9 mouse cellular contexts compared by ENCODE assay signal in genomic region chr17:56460876-56461275, GRCm38 (mm10). TPM values are rescaled to one million over a fixed set of nuclear protein-coding genes. Genes with fewer than 3 reads are reported as not detected.
A peak's percentile ranks its signal among the peaks of the same experiment; 100 is the strongest.
DNase-seq lines count a peak whose midpoint lies in the region; ATAC-seq and TF ChIP-seq lines count a peak whose summit lies in the region.
"Had no signal": no experiment of that assay in that cellular context is flagged by ENCODE, and none has a peak within 500 bp of the region (broad histone marks: within the 10 kb centered on the region; RNA-seq: fewer than 3 reads in every experiment).

No protein-coding gene starts in this region.

- peaks cover 57% of the 10 kb centered on the region for H3K79me2 ChIP-seq in myocyte (ENCODE audit: control insufficient read depth, insufficient read depth)

- no peaks in the 10 kb centered on the region for H3K27me3 ChIP-seq in kidney, embryonic 15.5 days
- H3K27me3 ChIP-seq in embryonic facial prominence, embryonic 11.5 days (ENCODE audit: control insufficient read depth, insufficient read depth, low read length), result no peaks in the 10 kb centered on the region
- no peaks in the 10 kb centered on the region for H3K27me3 ChIP-seq in intestine, embryonic 14.5 days (replicated peaks; ENCODE audit: control insufficient read depth, insufficient read depth, low read length)
- no peaks in the 10 kb centered on the region for H3K27me3 ChIP-seq in myocyte (ENCODE audit: control insufficient read depth, insufficient read depth, insufficient read length)

- H3K27ac ChIP-seq in kidney, embryonic 15.5 days, result peak overlapping the region; percentile 98
- no peak overlapping the region; the same call in 1 of the 2 replicates for H3K27ac ChIP-seq in embryonic facial prominence, embryonic 11.5 days (replicated peaks; ENCODE audit: low read depth, low read length)
- H3K27ac ChIP-seq in intestine, embryonic 14.5 days (ENCODE audit: low read depth), result peak overlapping the region; percentile 86; the same call in 1 of the 2 replicates

- DNase-seq in kidney, postnatal 4 days, result no peak
- peak; percentile 34 for DNase-seq in embryonic facial prominence, embryonic 11.5 days (ENCODE audit: low spot score)
- no peak for DNase-seq in intestine, embryonic 14.5 days (ENCODE audit: low spot score)
- no peak for DNase-seq in left cerebral cortex, adult 18-20 months (ENCODE audit: low spot score in 2 of 2)
- no peak for DNase-seq in layer of hippocampus, adult 11-12 months (ENCODE audit: low spot score)
- DNase-seq in urinary bladder, postnatal 25 days (ENCODE audit: low spot score), result no peak
- DNase-seq: layer of hippocampus, postnatal 36 days had no signal

- ATAC-seq in kidney, embryonic 15.5 days (replicated peaks; ENCODE audit: low FRiP score), result no peak
- no peak for ATAC-seq in embryonic facial prominence, embryonic 11.5 days (replicated peaks; ENCODE audit: insufficient number of reproducible peaks, low FRiP score, low TSS enrichment, low read depth)
- no peak for ATAC-seq in intestine, embryonic 14.5 days (replicated peaks; ENCODE audit: low FRiP score, low TSS enrichment, low read depth)

- WGBS in kidney, embryonic 15.5 days, result 5% methylated on average over 6 of the region's 6 CpGs
- WGBS in embryonic facial prominence, embryonic 11.5 days, result 23% methylated on average over 6 of the region's 6 CpGs
- whole genome bisulfite sequencing in intestine, embryonic 14.5 days, result 13% methylated on average over 6 of the region's 6 CpGs

- no peaks in the 10 kb centered on the region for H3K9me3 ChIP-seq in kidney, embryonic 15.5 days (replicated peaks)
- H3K9me3 ChIP-seq in embryonic facial prominence, embryonic 11.5 days (replicated peaks; ENCODE audit: control insufficient read depth, low read length), result no peaks in the 10 kb centered on the region
- no peaks in the 10 kb centered on the region for H3K9me3 ChIP-seq in intestine, embryonic 14.5 days (ENCODE audit: control insufficient read depth, low read length)

- peaks cover 69% of the 10 kb centered on the region for H3K4me1 ChIP-seq in kidney, embryonic 15.5 days
- peaks cover 9% of the 10 kb centered on the region for H3K4me1 ChIP-seq in embryonic facial prominence, embryonic 11.5 days (ENCODE audit: control insufficient read depth, insufficient read depth, low read length)
- H3K4me1 ChIP-seq in intestine, embryonic 14.5 days (replicated peaks; ENCODE audit: control insufficient read depth, insufficient read depth, low read length), result peaks cover 33% of the 10 kb centered on the region

- peak overlapping the region; percentile 93 for H3K4me2 ChIP-seq in kidney, embryonic 15.5 days
- peak overlapping the region; percentile 87 for H3K4me2 ChIP-seq in embryonic facial prominence, embryonic 11.5 days (ENCODE audit: low read depth, low read length)
- peak overlapping the region; percentile 77 for H3K4me2 ChIP-seq in intestine, embryonic 14.5 days (ENCODE audit: low read length)
- H3K4me2 ChIP-seq in myocyte (ENCODE audit: low read depth), result peak overlapping the region; percentile 73

- peak overlapping the region; percentile 83 for H3K9ac ChIP-seq in kidney, embryonic 15.5 days
- peak overlapping the region; percentile 84 for H3K9ac ChIP-seq in embryonic facial prominence, embryonic 11.5 days (replicated peaks; ENCODE audit: low read length)
- H3K9ac ChIP-seq in intestine, embryonic 14.5 days (ENCODE audit: low read length), result peak overlapping the region; percentile 67

- peaks cover 23% of the 10 kb centered on the region for H3K36me3 ChIP-seq in kidney, embryonic 15.5 days
- no peaks in the 10 kb centered on the region; the same call in 1 of the 2 replicates for H3K36me3 ChIP-seq in embryonic facial prominence, embryonic 11.5 days (replicated peaks; ENCODE audit: control insufficient read depth, insufficient read depth, low read depth, low read length)
- peaks cover 22% of the 10 kb centered on the region for H3K36me3 ChIP-seq in intestine, embryonic 14.5 days (ENCODE audit: control insufficient read depth, insufficient read depth, low read length)
- peaks cover 13% of the 10 kb centered on the region for H3K36me3 ChIP-seq in myocyte (ENCODE audit: control insufficient read depth, insufficient read depth)

- H3ac ChIP-seq in myocyte (ENCODE audit: control insufficient read depth, insufficient read length), result no peak overlapping the region

- no peak for TF ChIP-seq POLR2A in myocyte (IDR thresholded peaks at IDR 0.05; ENCODE audit: insufficient read length, low read depth)

- peak overlapping the region; percentile 66 for H3K4me3 ChIP-seq in kidney, embryonic 15.5 days (replicated peaks)
- H3K4me3 ChIP-seq in embryonic facial prominence, embryonic 11.5 days (ENCODE audit: low read depth, low read length), result peak overlapping the region; percentile 67
- peak overlapping the region; percentile 57 for H3K4me3 ChIP-seq in intestine, embryonic 14.5 days (ENCODE audit: low read depth, low read length)
- H3K4me3 ChIP-seq in myocyte, result peak overlapping the region; percentile 35

TF ChIP-seq in myocyte, 11 proteins besides CTCF, POLR2A, EP300 and RAD21:
- no peak for TF ChIP-seq MYOD1 (IDR thresholded peaks at IDR 0.05; ENCODE audit: control insufficient read depth in 1 of 3, insufficient read length in 2 of 3, low read depth in 2 of 3)
- no peak for TF ChIP-seq SRF (IDR thresholded peaks at IDR 0.05; ENCODE audit: control insufficient read depth, insufficient read length, low read depth)
- TF ChIP-seq TCF3 (IDR thresholded peaks at IDR 0.05; ENCODE audit: insufficient read length, low read depth), result no peak
- TF ChIP-seq REST (IDR thresholded peaks at IDR 0.05; ENCODE audit: insufficient read depth, insufficient read length), result no peak
- no peak for TF ChIP-seq CEBPB (IDR thresholded peaks at IDR 0.05; ENCODE audit: insufficient read depth, poor library complexity, severe bottlenecking)
- no peak for TF ChIP-seq POLR2AphosphoS2 (IDR thresholded peaks at IDR 0.05; ENCODE audit: insufficient read length, low read depth)
- no peak for TF ChIP-seq USF1 (IDR thresholded peaks at IDR 0.05; ENCODE audit: low read depth)
- TF ChIP-seq MAX (IDR thresholded peaks at IDR 0.05; ENCODE audit: low read depth), result no peak
- TF ChIP-seq TCF12 (IDR thresholded peaks at IDR 0.05; ENCODE audit: insufficient read depth, poor library complexity, severe bottlenecking), result no peak
- no peak for TF ChIP-seq E2F4 (IDR thresholded peaks at IDR 0.05; ENCODE audit: insufficient read depth)
- no peak for TF ChIP-seq MYOG (IDR thresholded peaks at IDR 0.05; ENCODE audit: control insufficient read depth in 1 of 3, insufficient read depth in 1 of 3, insufficient read length in 2 of 3, low read depth in 2 of 3)

RNA-seq across cellular contexts. Expression of gene Ptprs, which starts 15.4 kb away (rescaled TPM):
- 81.5 and 95.6 TPM in 2 replicates for polyA plus RNA-seq in kidney, embryonic 15.5 days (2015; fragmentation: Nextera tagmentation; extraction: Ambion mirVana)
- 80.1 and 81.5 TPM in 2 replicates for polyA plus RNA-seq in embryonic facial prominence, embryonic 11.5 days (2014; fragmentation: Nextera tagmentation; extraction: Ambion mirVana)
- polyA plus RNA-seq in intestine, embryonic 14.5 days (2014; fragmentation: Nextera tagmentation; extraction: Ambion mirVana), result 94.4 and 99.6 TPM in 2 replicates
- polyA plus RNA-seq in myocyte (2012; fragmentation: generic; extraction: Trizol), result 116 TPM
- total RNA-seq in left cerebral cortex, adult 18-20 months (2021), result 100 to 1,000 TPM; 588 to 594 TPM

RNA-seq across cellular contexts. Expression of gene Znrf4, which starts 51.4 kb away (rescaled TPM):
- polyA plus RNA-seq in kidney, embryonic 15.5 days (2015; fragmentation: Nextera tagmentation; extraction: Ambion mirVana), result not detected in 2 replicates
- not detected in 2 replicates for polyA plus RNA-seq in embryonic facial prominence, embryonic 11.5 days (2014; fragmentation: Nextera tagmentation; extraction: Ambion mirVana)
- not detected in 2 replicates for polyA plus RNA-seq in intestine, embryonic 14.5 days (2014; fragmentation: Nextera tagmentation; extraction: Ambion mirVana)
- polyA plus RNA-seq in myocyte (2012; fragmentation: generic; extraction: Trizol), result not detected
- not detected for total RNA-seq in left cerebral cortex, adult 18-20 months (2021)
- total RNA-seq: layer of hippocampus, postnatal 36 days had no signal
